In genomic region chr2:31453011-31453410, GRCm38 (mm10) we compare ENCODE assay signal across 17 mouse cellular contexts. TPM values are rescaled to one million over a fixed set of nuclear protein-coding genes. Genes with fewer than 3 reads are reported as not detected.
A peak's percentile ranks its signal among the peaks of the same experiment; 100 is the strongest.
DNase-seq lines count a peak whose midpoint lies in the region; ATAC-seq and TF ChIP-seq lines count a peak whose summit lies in the region.
"Had no signal": no experiment of that assay in that cellular context is flagged by ENCODE, and none has a peak within 500 bp of the region (broad histone marks: within the 10 kb centered on the region; RNA-seq: fewer than 3 reads in every experiment).

No protein-coding gene starts in this region.

- ATAC-seq in liver, embryonic 11.5 days (replicated peaks; ENCODE audit: low FRiP score): no peak
- no peak for ATAC-seq in liver, embryonic 16.5 days (ENCODE audit: low read depth)
- no peak for ATAC-seq in forebrain, embryonic 15.5 days (replicated peaks)
- ATAC-seq: forebrain, embryonic 16.5 days; hindbrain, embryonic 16.5 days had no signal

- in situ Hi-C loops in ES-E14 (cut with MboI; ENCODE audit: low sequenced_read_pairs in 2 of 2, unreplicated experiment in 2 of 2): no loop called here

- TF ChIP-seq CTCF in liver, adult 2 months (IDR thresholded peaks at IDR 0.05; ENCODE audit: low read depth, low read length): no peak
- TF ChIP-seq CTCF in E14TG2a.4 (conservative IDR thresholded peaks at IDR 0.05; ENCODE audit: low read length): no peak

- no peak overlapping the region for H3K4me2 ChIP-seq in liver, embryonic 11.5 days
- H3K4me2 ChIP-seq in liver, embryonic 16.5 days (ENCODE audit: low read depth, low read length): no peak overlapping the region
- H3K4me2 ChIP-seq in forebrain, embryonic 15.5 days (replicated peaks): no peak overlapping the region
- H3K4me2 ChIP-seq: embryonic facial prominence, embryonic 13.5 days; lung, embryonic 14.5 days had no signal

- no peak overlapping the region for H3K27ac ChIP-seq in liver, adult 2 months (replicated peaks; ENCODE audit: insufficient read depth, low read depth, low read length)
- no peak overlapping the region; the same call in 1 of the 2 replicates for H3K27ac ChIP-seq in liver, embryonic 11.5 days (ENCODE audit: low read depth, low read length)
- H3K27ac ChIP-seq in ES-E14 (ENCODE audit: insufficient read depth, low read depth, low read length, poor library complexity, severe bottlenecking): no peak overlapping the region
- H3K27ac ChIP-seq in liver, embryonic 16.5 days (ENCODE audit: low read length): peak overlapping the region; percentile 70
- H3K27ac ChIP-seq in forebrain, embryonic 15.5 days (replicated peaks): no peak overlapping the region

- 0 out of 2 replicates have a peak, but pooled peaks have one; percentile 16 for TF ChIP-seq POLR2A in liver, adult 2 months (IDR thresholded peaks at IDR 0.05; ENCODE audit: extremely low read depth, insufficient read depth, low read length)

- H3K9ac ChIP-seq in liver, adult 2 months (ENCODE audit: low read depth, low read length): no peak overlapping the region
- H3K9ac ChIP-seq in liver, embryonic 11.5 days (ENCODE audit: low read depth, low read length): no peak overlapping the region
- H3K9ac ChIP-seq in ES-E14 (ENCODE audit: insufficient read depth, low read depth, low read length, poor library complexity, severe bottlenecking): peak overlapping the region; percentile 38; the same call in 1 of the 2 replicates
- H3K9ac ChIP-seq in liver, embryonic 16.5 days (ENCODE audit: low read depth, low read length): no peak overlapping the region
- no peak overlapping the region for H3K9ac ChIP-seq in forebrain, embryonic 15.5 days (replicated peaks)
- H3K9ac ChIP-seq: embryonic facial prominence, embryonic 13.5 days; lung, embryonic 14.5 days had no signal

- no peaks in the 10 kb centered on the region for H3K79me2 ChIP-seq in liver, adult 2 months (ENCODE audit: control insufficient read depth, insufficient read depth, low read length)

- H3K36me3 ChIP-seq in liver, adult 2 months (ENCODE audit: control insufficient read depth, insufficient read depth, low read length): no peaks in the 10 kb centered on the region
- no peaks in the 10 kb centered on the region for H3K36me3 ChIP-seq in liver, embryonic 11.5 days (ENCODE audit: control insufficient read depth, insufficient read depth, low read length)
- H3K36me3 ChIP-seq in E14TG2a.4 (ENCODE audit: insufficient read depth, low read length) (peaks cover 5% of the 10 kb centered on the region), ES-E14 (ENCODE audit: control insufficient read depth, insufficient read depth, low read length, poor library complexity, severe bottlenecking) (no peaks in the 10 kb centered on the region)
- no peaks in the 10 kb centered on the region for H3K36me3 ChIP-seq in liver, embryonic 16.5 days (ENCODE audit: control insufficient read depth, insufficient read depth)
- no peaks in the 10 kb centered on the region for H3K36me3 ChIP-seq in forebrain, embryonic 15.5 days
- H3K36me3 ChIP-seq: embryonic facial prominence, embryonic 13.5 days had no signal

- no peaks in the 10 kb centered on the region for H3K27me3 ChIP-seq in liver, adult 2 months (ENCODE audit: control insufficient read depth, insufficient read depth, low read length)
- H3K27me3 ChIP-seq in liver, embryonic 11.5 days (replicated peaks; ENCODE audit: control insufficient read depth, insufficient read depth, low read length): peaks cover 10% of the 10 kb centered on the region
- peaks cover 24% of the 10 kb centered on the region for H3K27me3 ChIP-seq in E14TG2a.4 (ENCODE audit: insufficient read depth, low read length)
- H3K27me3 ChIP-seq in liver, embryonic 16.5 days (ENCODE audit: control insufficient read depth, insufficient read depth, low read depth, low read length): no peaks in the 10 kb centered on the region
- 0 out of 2 replicates have a peak, but pooled peaks cover 2% of the 10 kb centered on the region for H3K27me3 ChIP-seq in forebrain, embryonic 15.5 days
- H3K27me3 ChIP-seq: Patski had no signal

- no peaks in the 10 kb centered on the region for H3K9me3 ChIP-seq in liver, embryonic 11.5 days (ENCODE audit: control insufficient read depth, low read length)
- no peaks in the 10 kb centered on the region for H3K9me3 ChIP-seq in E14TG2a.4 (ENCODE audit: low read length)
- no peaks in the 10 kb centered on the region for H3K9me3 ChIP-seq in ES-E14 (ENCODE audit: control insufficient read depth, insufficient read depth, low read depth, low read length)
- no peaks in the 10 kb centered on the region for H3K9me3 ChIP-seq in liver, embryonic 16.5 days (replicated peaks; ENCODE audit: control insufficient read depth, low read length)
- H3K9me3 ChIP-seq in forebrain, embryonic 15.5 days: no peaks in the 10 kb centered on the region
- H3K9me3 ChIP-seq: embryonic facial prominence, embryonic 13.5 days had no signal

- no peak overlapping the region for H3K4me3 ChIP-seq in liver, adult 2 months (ENCODE audit: insufficient read depth, low read depth, low read length)
- no peak overlapping the region for H3K4me3 ChIP-seq in liver, embryonic 11.5 days (ENCODE audit: low read depth, low read length)
- H3K4me3 ChIP-seq in E14TG2a.4 (replicated peaks; ENCODE audit: low read length) (peak overlapping the region; percentile 68), ES-E14 (ENCODE audit: insufficient read depth in 1 of 2, low read depth in 1 of 2, low read length in 2 of 2, poor library complexity in 1 of 2, severe bottlenecking in 1 of 2) (peak overlapping the region; percentile 3 to 16; a peak in 1 of 4 replicates)
- H3K4me3 ChIP-seq in liver, embryonic 16.5 days (ENCODE audit: low read depth, low read length): no peak overlapping the region
- no peak overlapping the region for H3K4me3 ChIP-seq in forebrain, embryonic 15.5 days
- H3K4me3 ChIP-seq: embryonic facial prominence, embryonic 13.5 days; myocyte had no signal

- peaks cover 26% of the 10 kb centered on the region for H3K4me1 ChIP-seq in liver, adult 2 months (ENCODE audit: control insufficient read depth, insufficient read depth, low read length)
- peaks cover 15% of the 10 kb centered on the region for H3K4me1 ChIP-seq in liver, embryonic 11.5 days (replicated peaks; ENCODE audit: control insufficient read depth, insufficient read depth, low read length)
- H3K4me1 ChIP-seq in E14TG2a.4 (replicated peaks; ENCODE audit: low read depth, low read length): peaks cover 71% of the 10 kb centered on the region
- H3K4me1 ChIP-seq in ES-E14 (ENCODE audit: control insufficient read depth in 2 of 2, insufficient read depth in 2 of 2, low read length in 2 of 2, poor library complexity in 1 of 2): peaks cover 14 to 29% of the 10 kb centered on the region in 2 experiments
- H3K4me1 ChIP-seq in liver, embryonic 16.5 days (ENCODE audit: control insufficient read depth, low read depth, low read length): peaks cover 16% of the 10 kb centered on the region
- H3K4me1 ChIP-seq in forebrain, embryonic 15.5 days: peaks cover 29% of the 10 kb centered on the region

- WGBS in liver, adult 2 months: 48% methylated on average over 13 of the region's 13 CpGs
- WGBS in liver, embryonic 11.5 days: 73% methylated on average over 13 of the region's 13 CpGs
- WGBS in liver, embryonic 16.5 days (ENCODE audit: insufficient replicate concordance): 56% methylated on average over 13 of the region's 13 CpGs
- 86% methylated on average over 13 of the region's 13 CpGs for WGBS in forebrain, embryonic 15.5 days

- no peak for DNase-seq in liver, adult 2 months (ENCODE audit: extremely low read depth, low read depth, low spot score)
- no peak for DNase-seq in liver, embryonic 11.5 days (ENCODE audit: low spot score)
- no peak for DNase-seq in ES-E14 (ENCODE audit: low read depth, low spot score)
- no peak for DNase-seq in urinary bladder, postnatal 4 days (ENCODE audit: low spot score in 2 of 2)
- DNase-seq: adrenal gland, adult 8-10 months; cerebellum, adult 9-11 months; midbrain, embryonic 14.5 days; spleen, adult 18-20 months had no signal

TF ChIP-seq in ES-E14, 5 proteins besides CTCF, POLR2A, EP300 and RAD21:
- TF ChIP-seq ZC3H11A (IDR thresholded peaks at IDR 0.05; ENCODE audit: borderline replicate concordance, low read depth, low read length) (no peak), CHD2 (IDR thresholded peaks at IDR 0.05; ENCODE audit: low read depth, low read length) (no peak), MAFK (IDR thresholded peaks at IDR 0.05; ENCODE audit: insufficient read depth, low read depth, low read length) (no peak), ZNF384 (IDR thresholded peaks at IDR 0.05; ENCODE audit: low read depth, low read length) (no peak), HCFC1 (IDR thresholded peaks at IDR 0.05; ENCODE audit: borderline replicate concordance, insufficient read depth, low read length) (no peak)
TF ChIP-seq in ES-E14: peak in this region for 0.

RNA-seq across cellular contexts. Expression of gene Ass1, which starts 17.0 kb away (rescaled TPM):
- total RNA-seq in liver, adult 2 months (2014; rRNA removed): 3,064 and 4,344 TPM in 2 replicates
- polyA plus RNA-seq in liver, adult 2 months (2012; rRNA removed): 3,470 and 3,993 TPM in 2 replicates
- polyA plus RNA-seq in liver, embryonic 11.5 days (2014; fragmentation: Nextera tagmentation; extraction: Ambion mirVana): 65.1 and 72.4 TPM in 2 replicates
- total RNA-seq in ES-E14 (2012; rRNA removed): 120 and 154 TPM in 2 replicates
- 399 and 480 TPM in 2 replicates for polyA plus RNA-seq in liver, embryonic 16.5 days (2015; fragmentation: Nextera tagmentation; extraction: Ambion mirVana)
- 4.5 and 6.3 TPM in 2 replicates for polyA plus RNA-seq in forebrain, embryonic 15.5 days (2015; fragmentation: Nextera tagmentation; extraction: Ambion mirVana)

Comparison
In these comparisons a context has a peak if more than half of its experiments do, and no peak if none do; other contexts are left out.
1. H3K4me3 ChIP-seq: peak in E14TG2a.4 (single experiment) and ES-E14 (2 of 2); none in liver, adult 2 months (single experiment), liver, embryonic 11.5 days (single experiment), liver, embryonic 16.5 days (single experiment) and forebrain, embryonic 15.5 days (single experiment).